Mouse (Mus musculus) C2C12 (cell line): ENCODE results near the gene Maats1.

Source experiments
- CTCF ChIP-seq: IDR thresholded peaks from one replicate; pipeline ENCODE4 v1.5.1; 2011; ENCODE audit not compliant: control insufficient read depth, insufficient read depth, insufficient read length
- USF1 ChIP-seq: IDR thresholded peaks from one replicate; pipeline ENCODE4 v1.6.1; 2011; ENCODE audit warnings: low read depth, mild to moderate bottlenecking, control low read depth, moderate library complexity

DNA sequence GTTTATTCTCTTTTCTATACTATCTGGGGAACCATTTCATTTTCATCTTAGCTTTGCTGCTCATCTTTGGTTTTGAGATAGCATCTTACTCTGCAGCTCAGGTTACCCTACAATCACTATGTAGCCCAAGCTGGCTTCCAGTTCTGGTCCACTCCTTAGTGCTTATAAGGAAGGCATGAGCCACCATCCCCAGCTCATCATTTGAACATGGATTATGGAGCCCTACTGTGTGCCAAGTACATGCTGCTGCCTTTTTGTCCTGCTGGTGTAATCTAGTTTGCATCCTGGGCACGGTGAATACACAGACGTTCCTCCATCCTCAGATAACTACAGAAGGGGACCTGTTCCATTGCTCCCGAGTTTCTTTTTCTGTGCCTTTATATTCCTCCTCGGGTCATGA, 30.9 kb upstream of the Maats1 start:
- TF ChIP-seq USF1 (no peak), CTCF (no peak)
